Mouse (Mus musculus): Measurements from ENCODE around the gene Stx8. TPM values are rescaled to one million over a fixed set of nuclear protein-coding genes. Genes with fewer than 3 reads are reported as not detected.

The Stx8 gene
- polyA plus RNA-seq, 1 experiment from 2014 or later = 60.6 TPM

- WGBS = 63% methylated on average over 4 of the region's 4 CpGs
- Histone ChIP-seq H3K36me3 (no peaks in the 10 kb centered on the region), H3K27me3 (no peaks in the 10 kb centered on the region), H3K27ac (replicated peaks) (no peak overlapping the region), H3K4me1 (peaks cover 14% of the 10 kb centered on the region), H3K4me2 (replicated peaks) (no peak overlapping the region), H3K9me3 (replicated peaks) (no peaks in the 10 kb centered on the region), H3K9ac (no peak overlapping the region), H3K4me3 (replicated peaks) (no peak overlapping the region)
- no peak for ATAC-seq (ENCODE audit: insufficient number of reproducible peaks, low FRiP score, low TSS enrichment, low read depth)
These were observed 152.7 kb downstream of the Stx8 start for GRCm38 (mm10) chr11:68118679-68119078.

GRCm38 (mm10) chr11:68119136-68119535 lies 153.1 kb downstream of the Stx8 start:
- Histone ChIP-seq H3K36me3 (no peaks in the 10 kb centered on the region), H3K4me3 (replicated peaks) (no peak overlapping the region), H3K4me1 (peaks cover 14% of the 10 kb centered on the region), H3K27me3 (no peaks in the 10 kb centered on the region), H3K27ac (replicated peaks) (no peak overlapping the region), H3K9ac (no peak overlapping the region), H3K9me3 (replicated peaks) (no peaks in the 10 kb centered on the region), H3K4me2 (replicated peaks) (no peak overlapping the region)
- 83% methylated on average over 13 of the region's 13 CpGs for WGBS
- no peak for ATAC-seq (ENCODE audit: insufficient number of reproducible peaks, low FRiP score, low TSS enrichment, low read depth)

GRCm38 (mm10) chr11:68121260-68121659 lies 155.3 kb downstream of the Stx8 start:
- no peaks in the 10 kb centered on the region for H3K9me3 ChIP-seq (replicated peaks)
- ATAC-seq (ENCODE audit: insufficient number of reproducible peaks, low FRiP score, low TSS enrichment, low read depth) = no peak
- no peak overlapping the region for H3K4me3 ChIP-seq (replicated peaks)
- H3K9ac ChIP-seq = no peak overlapping the region
- 0 out of 2 replicates have a peak overlapping the region, but pooled peaks have one; percentile 58 for H3K27ac ChIP-seq (replicated peaks)
- H3K27me3 ChIP-seq = no peaks in the 10 kb centered on the region
- no peaks in the 10 kb centered on the region for H3K36me3 ChIP-seq
- WGBS = 25% methylated on average over 6 of the region's 6 CpGs
- H3K4me1 ChIP-seq = peaks cover 14% of the 10 kb centered on the region
- no peak overlapping the region for H3K4me2 ChIP-seq (replicated peaks)

GRCm38 (mm10) chr11:68121660-68122059 lies 155.7 kb downstream of the Stx8 start:
- no peak overlapping the region for H3K27ac ChIP-seq (replicated peaks)
- no peak overlapping the region for H3K4me3 ChIP-seq (replicated peaks)
- H3K9ac ChIP-seq = no peak overlapping the region
- WGBS = 18% methylated on average over 6 of the region's 6 CpGs
- H3K9me3 ChIP-seq (replicated peaks) = no peaks in the 10 kb centered on the region
- no peak for ATAC-seq (ENCODE audit: insufficient number of reproducible peaks, low FRiP score, low TSS enrichment, low read depth)
- peaks cover 14% of the 10 kb centered on the region for H3K4me1 ChIP-seq
- no peaks in the 10 kb centered on the region for H3K27me3 ChIP-seq
- no peaks in the 10 kb centered on the region for H3K36me3 ChIP-seq
- H3K4me2 ChIP-seq (replicated peaks) = no peak overlapping the region

GRCm38 (mm10) chr11:68126071-68126470 lies 160.1 kb downstream of the Stx8 start:
- 70% methylated on average over 9 of the region's 9 CpGs for WGBS
- no peaks in the 10 kb centered on the region for H3K27me3 ChIP-seq
- no peak overlapping the region for H3K27ac ChIP-seq (replicated peaks)
- H3K36me3 ChIP-seq = no peaks in the 10 kb centered on the region
- no peak overlapping the region for H3K4me2 ChIP-seq (replicated peaks)
- H3K9me3 ChIP-seq (replicated peaks) = no peaks in the 10 kb centered on the region
- H3K4me1 ChIP-seq = peaks cover 10% of the 10 kb centered on the region
- no peak overlapping the region for H3K4me3 ChIP-seq (replicated peaks)
- H3K9ac ChIP-seq = no peak overlapping the region
- no peak for ATAC-seq (ENCODE audit: insufficient number of reproducible peaks, low FRiP score, low TSS enrichment, low read depth)

- Histone ChIP-seq H3K27ac (replicated peaks) (no peak overlapping the region), H3K36me3 (no peaks in the 10 kb centered on the region), H3K4me2 (replicated peaks) (no peak overlapping the region), H3K27me3 (no peaks in the 10 kb centered on the region), H3K4me1 (0 out of 2 replicates have a peak, but pooled peaks cover 5% of the 10 kb centered on the region), H3K9me3 (replicated peaks) (no peaks in the 10 kb centered on the region), H3K4me3 (replicated peaks) (no peak overlapping the region), H3K9ac (no peak overlapping the region)
- 75% methylated on average over 7 of the region's 7 CpGs for WGBS
- ATAC-seq (ENCODE audit: insufficient number of reproducible peaks, low FRiP score, low TSS enrichment, low read depth) = no peak
These were observed 168.5 kb downstream of the Stx8 start for GRCm38 (mm10) chr11:68134494-68134893.

GRCm38 (mm10) chr11:68135350-68135749 lies 169.4 kb downstream of the Stx8 start:
- Histone ChIP-seq H3K9me3 (replicated peaks) (no peaks in the 10 kb centered on the region), H3K27ac (replicated peaks) (no peak overlapping the region), H3K4me3 (replicated peaks) (no peak overlapping the region), H3K27me3 (no peaks in the 10 kb centered on the region), H3K4me2 (replicated peaks) (no peak overlapping the region), H3K9ac (no peak overlapping the region), H3K36me3 (no peaks in the 10 kb centered on the region), H3K4me1 (0 out of 2 replicates have a peak, but pooled peaks cover 5% of the 10 kb centered on the region)
- ATAC-seq (ENCODE audit: insufficient number of reproducible peaks, low FRiP score, low TSS enrichment, low read depth) = no peak
- 45% methylated on average over 9 of the region's 9 CpGs for WGBS

- 59% methylated on average over 8 of the region's 8 CpGs for WGBS
- H3K4me1 ChIP-seq = 0 out of 2 replicates have a peak, but pooled peaks cover 5% of the 10 kb centered on the region
- no peak for ATAC-seq (ENCODE audit: insufficient number of reproducible peaks, low FRiP score, low TSS enrichment, low read depth)
- H3K9ac ChIP-seq = no peak overlapping the region
- no peaks in the 10 kb centered on the region for H3K36me3 ChIP-seq
- H3K4me2 ChIP-seq (replicated peaks) = no peak overlapping the region
- no peaks in the 10 kb centered on the region for H3K27me3 ChIP-seq
- no peaks in the 10 kb centered on the region for H3K9me3 ChIP-seq (replicated peaks)
- no peak overlapping the region for H3K27ac ChIP-seq (replicated peaks)
- H3K4me3 ChIP-seq (replicated peaks) = no peak overlapping the region
These were observed 170.7 kb downstream of the Stx8 start for GRCm38 (mm10) chr11:68136687-68137086.

- Histone ChIP-seq H3K4me3 (replicated peaks) (no peak overlapping the region), H3K27ac (replicated peaks) (no peak overlapping the region), H3K9ac (no peak overlapping the region), H3K36me3 (no peaks in the 10 kb centered on the region), H3K9me3 (replicated peaks) (no peaks in the 10 kb centered on the region), H3K4me1 (peaks cover 36% of the 10 kb centered on the region), H3K4me2 (replicated peaks) (no peak overlapping the region), H3K27me3 (no peaks in the 10 kb centered on the region)
- WGBS = 53% methylated on average over 8 of the region's 8 CpGs
- no peak for ATAC-seq (ENCODE audit: insufficient number of reproducible peaks, low FRiP score, low TSS enrichment, low read depth)
These were observed 176.3 kb downstream of the Stx8 start for GRCm38 (mm10) chr11:68142296-68142695.

- Histone ChIP-seq H3K4me1 (peaks cover 36% of the 10 kb centered on the region), H3K9me3 (replicated peaks) (no peaks in the 10 kb centered on the region), H3K4me3 (replicated peaks) (no peak overlapping the region), H3K27ac (replicated peaks) (no peak overlapping the region), H3K4me2 (replicated peaks) (no peak overlapping the region), H3K27me3 (no peaks in the 10 kb centered on the region), H3K9ac (no peak overlapping the region), H3K36me3 (no peaks in the 10 kb centered on the region)
- ATAC-seq (ENCODE audit: insufficient number of reproducible peaks, low FRiP score, low TSS enrichment, low read depth) = no peak
- WGBS = 62% methylated on average over 13 of the region's 13 CpGs
These were observed 178.5 kb downstream of the Stx8 start for GRCm38 (mm10) chr11:68144235-68145065.

GRCm38 (mm10) chr11:68145066-68145585 lies 179.1 kb downstream of the Stx8 start:
- Histone ChIP-seq H3K36me3 (no peaks in the 10 kb centered on the region), H3K4me2 (replicated peaks) (no peak overlapping the region), H3K9me3 (replicated peaks) (no peaks in the 10 kb centered on the region), H3K9ac (no peak overlapping the region), H3K27me3 (no peaks in the 10 kb centered on the region), H3K4me1 (peaks cover 36% of the 10 kb centered on the region), H3K27ac (replicated peaks) (no peak overlapping the region), H3K4me3 (replicated peaks) (no peak overlapping the region)
- no peak for ATAC-seq (ENCODE audit: insufficient number of reproducible peaks, low FRiP score, low TSS enrichment, low read depth)
- WGBS = 45% methylated on average over 13 of the region's 13 CpGs

All from embryonic facial prominence, embryonic 15.5 days (tissue).